Mouse (Mus musculus) forebrain, embryonic 16.5 days (tissue): ENCODE results near the gene Sbk2. TPM values are rescaled to one million over a fixed set of nuclear protein-coding genes. Genes with fewer than 3 reads are reported as not detected.

ENCODE experiments used
- ATAC-seq: fragments of 200-750 bp; cut with Nextera tagmentation; 2 replicates; pipeline ENCODE4 v1.8.0; 2017; ENCODE audit warnings: mild to moderate bottlenecking, moderate library complexity
- H3K27ac ChIP-seq: fragments of 300-500 bp; sonication (generic); 2 replicates; pipeline ENCODE4 v1.5.1; 2014; ENCODE audit warnings: low read length, control low read depth
- H3K27me3 ChIP-seq: fragments of 300-500 bp; sonication (generic); replicated peaks from 2 replicates; pipeline ENCODE4 v1.6.1; 2014; ENCODE audit warnings: low read length; ENCODE audit not compliant: control insufficient read depth, insufficient read depth
- H3K36me3 ChIP-seq: fragments of 300-500 bp; sonication (generic); 2 replicates; pipeline ENCODE4 v1.6.1; 2014; ENCODE audit not compliant: control insufficient read depth, insufficient read depth
- H3K4me1 ChIP-seq: fragments of 300-500 bp; sonication (generic); replicated peaks from 2 replicates; pipeline ENCODE4 v1.6.1; 2014; ENCODE audit warnings: low read length; ENCODE audit not compliant: control insufficient read depth, insufficient read depth
- H3K4me2 ChIP-seq: fragments of 300-500 bp; sonication (generic); 2 replicates; pipeline ENCODE4 v1.6.1; 2014; ENCODE audit warnings: mild to moderate bottlenecking, low read length, control low read depth
- H3K4me3 ChIP-seq: fragments of 300-500 bp; sonication (generic); replicated peaks from 2 replicates; pipeline ENCODE4 v1.5.1; 2014; ENCODE audit warnings: mild to moderate bottlenecking, low read length, control low read depth
- H3K9ac ChIP-seq: fragments of 300-500 bp; sonication (generic); replicated peaks from 2 replicates; pipeline ENCODE4 v1.6.1; 2014; ENCODE audit warnings: low read depth, low read length, control low read depth
- H3K9me3 ChIP-seq: fragments of 300-500 bp; sonication (generic); 2 replicates; pipeline ENCODE4 v1.6.1; 2016; ENCODE audit warnings: low read length; ENCODE audit not compliant: control insufficient read depth
- WGBS: fragments of 180-500 bp; shearing (Covaris S2); extraction: QIAGEN DNeasy Blood & Tissue Kit; methylation state at CpG from one replicate; pipeline ENCODE4 v1.1.7; 2014; 5-methylcytosine and 5-hydroxymethylcytosine counted together
- polyA plus RNA-seq: library from polyadenylated mRNA; unstranded; fragments of >200 nt; fragmentation: Nextera tagmentation; extraction: Ambion mirVana; gene quantifications from 2 replicates; pipeline ENCODE4 v1.2.1, GENCODE M21; 2015

Gene Sbk2
- polyA plus RNA-seq, 1 experiment from 2014 or later: not detected

GRCm38 (mm10) chr7:4993999-4994788, 30.0 kb upstream of the Sbk2 start:
- H3K36me3 ChIP-seq: peaks cover 21% of the 10 kb centered on the region
- H3K27ac ChIP-seq: no peak overlapping the region
- no peak overlapping the region for H3K9ac ChIP-seq
- WGBS: 55% methylated on average over 58 of the region's 59 CpGs
- peak overlapping the region; percentile 2; the same call in 1 of the 2 replicates for H3K4me3 ChIP-seq
- no peaks in the 10 kb centered on the region for H3K9me3 ChIP-seq
- no peaks in the 10 kb centered on the region for H3K27me3 ChIP-seq
- peaks cover 39% of the 10 kb centered on the region for H3K4me1 ChIP-seq
- peak overlapping the region; percentile 90 for H3K4me2 ChIP-seq
- ATAC-seq: no peak

GRCm38 (mm10) chr7:4993347-4993998, 29.3 kb upstream of the Sbk2 start:
- no peaks in the 10 kb centered on the region for H3K9me3 ChIP-seq
- no peak overlapping the region for H3K9ac ChIP-seq
- peaks cover 21% of the 10 kb centered on the region for H3K36me3 ChIP-seq
- WGBS: 42% methylated on average over 55 of the region's 55 CpGs
- H3K27me3 ChIP-seq: no peaks in the 10 kb centered on the region
- peak overlapping the region; percentile 90 for H3K4me2 ChIP-seq
- no peak for ATAC-seq
- no peak overlapping the region for H3K4me3 ChIP-seq
- H3K4me1 ChIP-seq: peaks cover 39% of the 10 kb centered on the region
- no peak overlapping the region for H3K27ac ChIP-seq

GRCm38 (mm10) chr7:4988250-4988649, 24.0 kb upstream of the Sbk2 start:
- Histone ChIP-seq H3K27ac (no peak overlapping the region), H3K9ac (no peak overlapping the region), H3K4me1 (peaks cover 6% of the 10 kb centered on the region; the same call in 1 of the 2 replicates), H3K4me2 (no peak overlapping the region), H3K36me3 (peaks cover 15% of the 10 kb centered on the region), H3K9me3 (no peaks in the 10 kb centered on the region), H3K4me3 (no peak overlapping the region), H3K27me3 (no peaks in the 10 kb centered on the region)
- 78% methylated on average over 2 of the region's 2 CpGs for WGBS
- no peak for ATAC-seq

- H3K36me3 ChIP-seq: no peaks in the 10 kb centered on the region
- WGBS: 91% methylated on average over 7 of the region's 7 CpGs
- no peak overlapping the region for H3K27ac ChIP-seq
- H3K9ac ChIP-seq: no peak overlapping the region
- H3K27me3 ChIP-seq: no peaks in the 10 kb centered on the region
- no peaks in the 10 kb centered on the region for H3K4me1 ChIP-seq
- no peak overlapping the region for H3K4me2 ChIP-seq
- no peak for ATAC-seq
- H3K9me3 ChIP-seq: peaks cover 4% of the 10 kb centered on the region; the same call in 1 of the 2 replicates
- H3K4me3 ChIP-seq: no peak overlapping the region
Measured at GRCm38 (mm10) chr7:4976832-4977231, 12.6 kb upstream of the Sbk2 start.

- Histone ChIP-seq H3K9ac (no peak overlapping the region), H3K9me3 (peaks cover 4% of the 10 kb centered on the region; the same call in 1 of the 2 replicates), H3K27ac (no peak overlapping the region), H3K4me3 (no peak overlapping the region), H3K36me3 (no peaks in the 10 kb centered on the region), H3K4me2 (no peak overlapping the region), H3K27me3 (no peaks in the 10 kb centered on the region), H3K4me1 (no peaks in the 10 kb centered on the region)
- ATAC-seq: no peak
- WGBS: 63% methylated on average over 4 of the region's 4 CpGs
Measured at GRCm38 (mm10) chr7:4975455-4975854, 11.2 kb upstream of the Sbk2 start.

GRCm38 (mm10) chr7:4972321-4973047, 8.3 kb upstream of the Sbk2 start:
- H3K9ac ChIP-seq: no peak overlapping the region
- 80% methylated on average over 18 of the region's 18 CpGs for WGBS

GRCm38 (mm10) chr7:4971710-4972109, 7.5 kb upstream of the Sbk2 start:
- H3K9ac ChIP-seq: no peak overlapping the region
- H3K27ac ChIP-seq: no peak overlapping the region
- WGBS: 36% methylated on average over 7 of the region's 7 CpGs
- no peak for ATAC-seq
- H3K4me3 ChIP-seq: no peak overlapping the region
- no peaks in the 10 kb centered on the region for H3K27me3 ChIP-seq
- H3K4me2 ChIP-seq: no peak overlapping the region
- H3K4me1 ChIP-seq: no peaks in the 10 kb centered on the region
- peaks cover under 1% of the 10 kb centered on the region; the same call in 1 of the 2 replicates for H3K9me3 ChIP-seq
- no peaks in the 10 kb centered on the region for H3K36me3 ChIP-seq

More at GRCm38 (mm10) chr7:4972321-4973047, 8.3 kb upstream of the Sbk2 start:
- Histone ChIP-seq H3K9me3 (peaks cover 4% of the 10 kb centered on the region; the same call in 1 of the 2 replicates), H3K27ac (no peak overlapping the region), H3K4me2 (no peak overlapping the region), H3K27me3 (no peaks in the 10 kb centered on the region), H3K4me3 (no peak overlapping the region), H3K4me1 (no peaks in the 10 kb centered on the region), H3K36me3 (no peaks in the 10 kb centered on the region)
- ATAC-seq: no peak

- H3K4me1 ChIP-seq: no peaks in the 10 kb centered on the region
- H3K9me3 ChIP-seq: no peaks in the 10 kb centered on the region
- no peak within 1 kb of the TSS for H3K9ac ChIP-seq
- H3K36me3 ChIP-seq: no peaks in the 10 kb centered on the region
- H3K4me2 ChIP-seq: no peak within 1 kb of the TSS
- H3K4me3 ChIP-seq: no peak within 1 kb of the TSS
- no peaks in the 10 kb centered on the region for H3K27me3 ChIP-seq
- 40% methylated on average over 6 of the region's 6 CpGs for WGBS
- H3K27ac ChIP-seq: no peak within 1 kb of the TSS
- no peak for ATAC-seq
Measured at GRCm38 (mm10) chr7:4971068-4971467, 6.9 kb upstream of the Sbk2 start, which contains the start of gene Sbk3. Gene Sbk3 (minus strand): TSS chr7:4971168.

GRCm38 (mm10) chr7:4964988-4965387, 782 bp upstream of the Sbk2 start:
- no peak for ATAC-seq
- H3K27me3 ChIP-seq: no peaks in the 10 kb centered on the region

More at GRCm38 (mm10) chr7:4964988-4965387, 782 bp upstream of the Sbk2 start:
- Histone ChIP-seq H3K9me3 (no peaks in the 10 kb centered on the region), H3K4me2 (no peak overlapping the region), H3K9ac (no peak overlapping the region), H3K27ac (no peak overlapping the region), H3K4me1 (no peaks in the 10 kb centered on the region), H3K4me3 (no peak overlapping the region), H3K36me3 (no peaks in the 10 kb centered on the region)
- WGBS: 87% methylated on average over 5 of the region's 5 CpGs
